Mouse (Mus musculus): Measurements from ENCODE around the gene Zfp740.

GRCm38 (mm10) chr15:102233896-102234295, 30.8 kb downstream of the Zfp740 start:
- no peak for TF ChIP-seq POLR2A (IDR thresholded peaks at IDR 0.05; ENCODE audit: insufficient read depth, low read depth, low read length)
- no peak for TF ChIP-seq CTCF (IDR thresholded peaks at IDR 0.05; ENCODE audit: insufficient read depth, low read depth, low read length)

Measured in olfactory bulb, adult 2 months (tissue).